Mouse (Mus musculus) C2C12 (cell line): ENCODE measurements around the gene Zc3h18. TPM values are rescaled to one million over a fixed set of nuclear protein-coding genes. Genes with fewer than 3 reads are reported as not detected.

Experiments used
- H3K27me3 ChIP-seq: one replicate; pipeline ENCODE4 v1.6.1; 2011; ENCODE audit not compliant: control insufficient read depth, insufficient read depth, insufficient read length
- H3K36me3 ChIP-seq: one replicate; pipeline ENCODE4 v1.6.1; 2011; ENCODE audit not compliant: control insufficient read depth, insufficient read depth
- H3K4me3 ChIP-seq: one replicate; pipeline ENCODE4 v1.5.1; 2011; ENCODE audit warnings: mild to moderate bottlenecking, control low read depth; ENCODE audit not compliant: poor library complexity, insufficient read depth, severe bottlenecking
- H3K79me2 ChIP-seq: one replicate; pipeline ENCODE4 v1.6.1; 2011; ENCODE audit not compliant: control insufficient read depth, insufficient read depth
- H3K79me3 ChIP-seq: one replicate; pipeline ENCODE4 v1.6.1; 2011; ENCODE audit warnings: low read depth, control low read depth
- H3ac ChIP-seq: one replicate; pipeline ENCODE3; 2011; ENCODE audit warnings: low read depth; ENCODE audit not compliant: control insufficient read depth, insufficient read length
- CEBPB ChIP-seq: IDR thresholded peaks from one replicate; pipeline ENCODE4 v1.6.1; 2011; ENCODE audit warnings: low read depth, mild to moderate bottlenecking, control low read depth, moderate library complexity
- CTCF ChIP-seq: IDR thresholded peaks from one replicate; pipeline ENCODE4 v1.5.1; 2011; ENCODE audit not compliant: control insufficient read depth, insufficient read depth, insufficient read length
- FOSL1 ChIP-seq: IDR thresholded peaks from one replicate; pipeline ENCODE4 v1.8.0; 2011; ENCODE audit warnings: mild to moderate bottlenecking, low read length; ENCODE audit not compliant: poor library complexity, insufficient read depth, severe bottlenecking
- MAX ChIP-seq: IDR thresholded peaks from one replicate; pipeline ENCODE4 v1.6.1; 2011; ENCODE audit warnings: mild to moderate bottlenecking, control low read depth
- MYOD1 ChIP-seq: IDR thresholded peaks from one replicate; pipeline ENCODE4 v1.6.1; 2011; ENCODE audit warnings: low read depth; ENCODE audit not compliant: control insufficient read depth, insufficient read length
- MYOG ChIP-seq: IDR thresholded peaks from one replicate; pipeline ENCODE4 v1.6.1; 2011; ENCODE audit not compliant: control insufficient read depth, insufficient read length; ENCODE audit errors: extremely low read depth
- USF1 ChIP-seq: IDR thresholded peaks from one replicate; pipeline ENCODE4 v1.6.1; 2011; ENCODE audit warnings: low read depth, mild to moderate bottlenecking, control low read depth, moderate library complexity
- polyA plus RNA-seq: library from polyadenylated mRNA; unstranded; fragments of >200 nt; fragmentation: generic; extraction: Trizol; gene quantifications from one replicate; pipeline ENCODE4 v1.2.1, GENCODE M21; 2012; ENCODE audit warnings: missing spikeins

Gene Zc3h18
- polyA plus RNA-seq, 1 experiment, result 43.5 TPM

DNA sequence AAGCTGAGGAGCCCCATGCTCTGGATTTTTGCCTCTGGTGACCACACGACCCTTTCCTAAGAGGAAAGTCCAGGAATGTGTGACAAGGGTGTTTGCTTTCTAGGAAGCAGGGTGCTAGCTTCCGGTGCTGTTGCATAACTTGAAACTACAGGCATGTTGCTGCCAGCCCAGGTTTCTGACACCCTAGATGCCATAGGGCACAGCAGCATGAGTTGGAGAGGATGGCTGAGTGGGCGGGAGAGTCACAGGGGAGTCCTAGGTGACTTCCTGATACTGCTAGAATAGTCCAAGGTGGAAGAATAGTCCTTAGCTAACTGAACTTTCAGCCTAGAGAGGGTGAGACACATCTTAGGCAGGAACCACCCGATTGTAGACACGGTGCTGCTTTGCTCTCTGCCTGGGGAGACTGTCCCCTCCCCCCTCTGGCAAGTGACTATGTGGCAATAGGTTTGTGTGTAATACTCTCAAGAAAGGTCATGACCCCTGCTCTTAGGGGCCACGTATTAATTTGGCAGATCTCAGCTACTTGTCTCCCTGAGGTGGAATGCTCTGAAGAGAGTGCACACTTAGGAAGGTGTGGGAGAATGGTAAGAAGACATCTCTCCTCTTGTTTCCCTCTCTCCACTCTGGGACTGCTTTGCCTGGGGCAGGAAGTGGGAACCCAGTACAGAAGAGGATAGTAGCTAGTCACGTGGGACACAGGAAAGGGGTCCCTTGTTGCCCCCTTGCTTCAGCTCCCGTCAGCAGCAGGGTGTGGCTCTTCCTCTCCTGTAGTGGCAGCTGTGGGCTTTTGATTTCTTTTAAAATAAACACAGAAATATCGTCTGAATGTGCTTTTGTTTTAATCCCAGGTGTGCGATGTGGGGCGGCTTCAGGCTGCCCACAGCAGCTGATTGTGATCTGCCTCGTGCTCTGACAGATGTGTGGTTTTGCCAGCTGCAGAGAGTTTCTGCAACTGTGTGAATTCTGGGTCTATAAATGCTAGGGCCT is 87.5 kb downstream of the Zc3h18 start:
- Histone ChIP-seq H3K36me3 (no peaks in the 10 kb centered on the region), H3K79me2 (no peaks in the 10 kb centered on the region), H3ac (no peak overlapping the region), H3K79me3 (no peaks in the 10 kb centered on the region), H3K27me3 (no peaks in the 10 kb centered on the region), H3K4me3 (no peak overlapping the region)
- TF ChIP-seq USF1, result no peak
- TF ChIP-seq MAX, result no peak
- TF ChIP-seq MYOD1, result no peak
- TF ChIP-seq CEBPB, result no peak
- TF ChIP-seq MYOG, result no peak
- no peak for TF ChIP-seq FOSL1
- TF ChIP-seq CTCF, result no peak

DNA sequence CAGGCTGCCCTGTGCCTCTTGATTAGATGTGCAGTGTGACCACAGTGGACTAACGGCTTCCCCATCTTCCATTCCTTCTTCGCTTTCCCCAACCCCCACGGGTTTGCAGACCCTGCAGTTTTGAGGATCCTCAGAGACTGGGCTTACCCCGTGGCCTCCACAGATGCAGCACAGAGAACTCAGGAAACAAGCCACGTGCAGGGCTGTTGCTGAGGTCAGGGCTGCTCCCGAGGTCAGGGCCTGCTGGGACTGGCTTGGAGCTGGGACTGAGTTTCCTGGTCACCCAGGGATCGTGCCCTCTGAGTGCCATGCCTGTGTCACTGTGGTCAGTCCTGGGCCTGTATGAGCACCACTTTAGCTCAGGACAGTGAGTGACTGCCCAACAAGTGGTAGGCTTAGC is 88.6 kb downstream of the Zc3h18 start:
- Histone ChIP-seq H3K36me3 (no peaks in the 10 kb centered on the region), H3K27me3 (no peaks in the 10 kb centered on the region)
- TF ChIP-seq MYOD1, result no peak
- TF ChIP-seq USF1, result no peak

More for the DNA sequence above, 88.6 kb downstream of the Zc3h18 start:
- Histone ChIP-seq H3K4me3 (no peak overlapping the region), H3K79me2 (no peaks in the 10 kb centered on the region), H3ac (no peak overlapping the region), H3K79me3 (no peaks in the 10 kb centered on the region)

Other genes starting within 250 kb of the Zc3h18 start
- gene Zfpm1, start 94.5 kb upstream of the Zc3h18 start, polyA plus RNA-seq, result 20.7 TPM
- gene Trhr2, start 15.9 kb upstream of the Zc3h18 start, polyA plus RNA-seq, result 0.07 TPM
- gene Il17c, start 45.4 kb downstream of the Zc3h18 start, polyA plus RNA-seq, result 0.12 TPM
- not detected for gene Cyba, start 56.3 kb downstream of the Zc3h18 start, polyA plus RNA-seq
- gene Mvd, start 66.8 kb downstream of the Zc3h18 start, polyA plus RNA-seq, result 38.3 TPM
- 0.08 TPM for gene Snai3, start 84.1 kb downstream of the Zc3h18 start, polyA plus RNA-seq
- gene Rnf166, start 99.5 kb downstream of the Zc3h18 start, polyA plus RNA-seq, result 22.7 TPM
- 35.6 TPM for gene Ctu2, start 99.5 kb downstream of the Zc3h18 start, polyA plus RNA-seq
- 107 TPM for gene Piezo1, start 174.7 kb downstream of the Zc3h18 start, polyA plus RNA-seq
- gene Cdt1, start 191.4 kb downstream of the Zc3h18 start, polyA plus RNA-seq, result 79.5 TPM
- gene Aprt, start 200.3 kb downstream of the Zc3h18 start, polyA plus RNA-seq, result 615 TPM
- 9.8 TPM for gene Galns, start 234.9 kb downstream of the Zc3h18 start, polyA plus RNA-seq
- gene Trappc2l, start 235.0 kb downstream of the Zc3h18 start, polyA plus RNA-seq, result 70.2 TPM
- not detected for gene Pabpn1l, start 246.1 kb downstream of the Zc3h18 start, polyA plus RNA-seq